Mouse (Mus musculus): ENCODE measurements around the gene Calm4.

DNA sequence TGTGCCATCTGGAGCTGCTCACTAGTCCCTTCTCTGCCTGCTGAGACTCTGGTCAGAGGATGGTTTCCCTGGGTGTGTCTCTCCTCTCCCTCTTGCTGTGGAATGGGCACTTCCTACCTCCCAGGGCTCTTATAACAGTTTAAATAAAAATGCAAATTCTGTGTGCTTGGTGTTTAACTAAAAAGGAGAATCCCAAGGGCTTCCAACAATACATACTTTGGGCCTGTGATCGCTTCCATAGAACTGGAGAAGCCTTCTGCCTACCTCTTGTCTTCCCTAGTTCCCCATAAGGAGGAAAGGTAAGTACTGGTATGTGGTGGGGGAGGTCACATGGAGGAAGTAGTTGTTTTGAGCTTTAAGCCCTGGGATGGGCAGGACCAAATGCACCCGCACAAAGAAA, 17.3 kb downstream of the Calm4 start:
- TF ChIP-seq POLR2A (IDR thresholded peaks at IDR 0.05; ENCODE audit: borderline replicate concordance, extremely low read depth, insufficient read depth, insufficient read length, poor library complexity, severe bottlenecking) = no peak
- TF ChIP-seq CTCF (IDR thresholded peaks at IDR 0.05; ENCODE audit: borderline replicate concordance, extremely low read depth, insufficient read depth, insufficient read length) = no peak

All from brain, embryonic 14.5 days (tissue).